Mouse (Mus musculus) kidney, embryonic 14.5 days (tissue): Measurements from ENCODE around the gene Ctf2. TPM values are rescaled to one million over a fixed set of nuclear protein-coding genes. Genes with fewer than 3 reads are reported as not detected.
A peak's percentile ranks its signal among the peaks of the same experiment; 100 is the strongest.

Source experiments
- ATAC-seq: fragments of 200-750 bp; cut with Nextera tagmentation; 2 replicates; pipeline ENCODE4 v1.8.0; 2017; ENCODE audit warnings: moderate number of reproducible peaks, mild to moderate bottlenecking, moderate TSS enrichment, moderate library complexity; ENCODE audit not compliant: low FRiP score, low TSS enrichment
- H3K27ac ChIP-seq: fragments of 300-500 bp; sonication (generic); 2 replicates; pipeline ENCODE4 v1.5.1; 2014; ENCODE audit warnings: low read depth, mild to moderate bottlenecking, low read length, moderate library complexity, mixed read lengths
- H3K27me3 ChIP-seq: fragments of 300-500 bp; sonication (generic); 2 replicates; pipeline ENCODE4 v1.6.1; 2014; ENCODE audit warnings: mild to moderate bottlenecking, low read length; ENCODE audit not compliant: control insufficient read depth, insufficient read depth
- H3K36me3 ChIP-seq: fragments of 300-500 bp; sonication (generic); 2 replicates; pipeline ENCODE4 v1.6.1; 2014; ENCODE audit warnings: low read length, mixed read lengths; ENCODE audit not compliant: control insufficient read depth, insufficient read depth
- H3K4me1 ChIP-seq: fragments of 300-500 bp; sonication (generic); 2 replicates; pipeline ENCODE4 v1.6.1; 2014; ENCODE audit warnings: low read length, mixed read lengths; ENCODE audit not compliant: control insufficient read depth, insufficient read depth
- H3K4me2 ChIP-seq: fragments of 300-500 bp; sonication (generic); replicated peaks from 2 replicates; pipeline ENCODE4 v1.6.1; 2014; ENCODE audit warnings: low read depth, mild to moderate bottlenecking, low read length
- H3K4me3 ChIP-seq: fragments of 300-500 bp; sonication (generic); 2 replicates; pipeline ENCODE4 v1.5.1; 2014; ENCODE audit warnings: mild to moderate bottlenecking, low read length
- H3K9ac ChIP-seq: fragments of 300-500 bp; sonication (generic); 2 replicates; pipeline ENCODE4 v1.6.1; 2014; ENCODE audit warnings: low read depth, mild to moderate bottlenecking, low read length, moderate library complexity
- H3K9me3 ChIP-seq: fragments of 300-500 bp; sonication (generic); 2 replicates; pipeline ENCODE4 v1.6.1; 2016; ENCODE audit warnings: low read length; ENCODE audit not compliant: control insufficient read depth
- WGBS: fragments of 180-500 bp; shearing (Covaris S2); extraction: QIAGEN DNeasy Blood & Tissue Kit; methylation state at CpG from one replicate; pipeline ENCODE4 v1.1.7; 2014; 5-methylcytosine and 5-hydroxymethylcytosine counted together
- polyA plus RNA-seq: library from polyadenylated mRNA; unstranded; fragments of >200 nt; fragmentation: Nextera tagmentation; extraction: Ambion mirVana; gene quantifications from 2 replicates; pipeline ENCODE4 v1.2.1, GENCODE M21; 2014

Ctf2 gene
- polyA plus RNA-seq, 1 experiment from 2014 or later: 0.55 TPM

DNA sequence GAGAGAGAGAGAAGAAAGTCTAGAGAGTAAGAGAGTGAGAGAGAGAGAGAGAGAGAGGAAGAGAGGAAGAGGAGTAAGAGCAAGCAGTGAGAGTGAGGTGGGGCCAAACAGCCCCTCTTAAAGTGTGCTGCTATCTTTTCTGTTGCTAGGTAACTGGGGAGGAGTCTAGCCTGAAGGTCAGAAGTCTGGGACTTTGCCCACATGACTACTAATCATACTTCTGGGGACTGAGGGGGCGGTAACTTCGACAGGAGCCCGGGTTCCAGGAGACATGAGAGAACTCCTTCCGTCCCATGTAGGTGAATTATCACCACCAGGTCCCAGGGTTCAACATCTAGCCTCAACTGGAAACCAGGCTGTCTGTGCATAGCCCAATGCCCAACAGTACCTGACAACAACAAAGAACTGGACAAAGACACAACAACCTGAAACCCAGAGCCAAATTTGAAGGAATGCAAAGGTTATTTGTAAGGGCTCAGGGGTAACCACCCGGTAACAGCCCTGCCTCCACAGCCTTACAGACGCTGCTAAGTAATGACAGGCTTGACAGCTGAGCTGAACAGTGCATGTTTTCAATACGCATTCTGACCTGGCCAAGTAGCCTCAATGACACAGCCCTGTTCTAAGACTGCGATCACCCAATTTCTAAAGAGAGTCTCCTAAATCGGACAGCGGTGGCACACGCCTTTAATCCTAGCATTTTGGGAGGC is 45.1 kb downstream of the Ctf2 start:
- Histone ChIP-seq H3K9me3 (no peaks in the 10 kb centered on the region), H3K9ac (no peak overlapping the region), H3K4me3 (no peak overlapping the region), H3K36me3 (no peaks in the 10 kb centered on the region), H3K4me1 (peaks cover 9% of the 10 kb centered on the region; the same call in 1 of the 2 replicates), H3K27me3 (no peaks in the 10 kb centered on the region), H3K27ac (no peak overlapping the region), H3K4me2 (no peak overlapping the region)
- ATAC-seq: no peak
- WGBS: 51% methylated on average over 11 of the region's 11 CpGs

DNA sequence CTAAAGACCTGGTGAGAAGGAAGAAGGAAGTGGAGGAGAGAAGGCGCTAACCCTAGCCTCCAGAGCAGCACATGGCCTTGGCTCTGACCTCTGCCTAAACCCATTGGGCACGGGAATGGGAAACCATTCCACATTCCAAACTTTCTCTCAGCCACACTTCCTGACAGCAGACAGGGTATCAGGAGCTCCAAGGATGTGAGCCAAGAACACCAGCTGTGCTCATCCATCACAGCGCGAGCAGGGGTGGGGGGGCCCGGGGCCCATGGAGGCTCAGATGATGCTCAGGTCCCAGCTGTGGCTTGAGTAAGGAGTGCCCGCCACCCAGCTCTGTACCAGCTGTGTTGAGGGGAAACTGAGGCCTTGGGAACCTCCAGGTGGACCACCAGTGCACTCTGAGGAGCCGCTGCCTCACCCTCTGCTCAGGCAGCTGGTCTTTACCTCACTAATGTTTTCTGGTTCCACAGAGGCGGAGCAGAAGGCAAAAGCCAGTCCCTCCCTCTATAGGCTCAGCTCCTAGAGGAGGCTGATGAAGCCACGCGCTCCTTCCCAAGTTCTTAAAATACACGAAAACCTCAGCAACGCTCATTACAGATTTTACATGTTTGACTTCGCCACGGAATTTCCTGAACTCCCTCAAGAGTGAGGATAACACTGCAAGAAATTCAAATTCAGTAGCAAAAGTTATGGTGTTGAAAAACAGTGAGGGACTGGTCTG is 46.5 kb downstream of the Ctf2 start:
- Histone ChIP-seq H3K4me2 (no peak overlapping the region), H3K9me3 (no peaks in the 10 kb centered on the region), H3K36me3 (peaks cover 3% of the 10 kb centered on the region; the same call in 1 of the 2 replicates), H3K27ac (no peak overlapping the region), H3K4me3 (no peak overlapping the region), H3K9ac (no peak overlapping the region), H3K4me1 (no peaks in the 10 kb centered on the region), H3K27me3 (no peaks in the 10 kb centered on the region)
- peak; percentile 54; the same call in 1 of the 2 replicates for ATAC-seq
- WGBS: 72% methylated on average over 14 of the region's 14 CpGs

DNA sequence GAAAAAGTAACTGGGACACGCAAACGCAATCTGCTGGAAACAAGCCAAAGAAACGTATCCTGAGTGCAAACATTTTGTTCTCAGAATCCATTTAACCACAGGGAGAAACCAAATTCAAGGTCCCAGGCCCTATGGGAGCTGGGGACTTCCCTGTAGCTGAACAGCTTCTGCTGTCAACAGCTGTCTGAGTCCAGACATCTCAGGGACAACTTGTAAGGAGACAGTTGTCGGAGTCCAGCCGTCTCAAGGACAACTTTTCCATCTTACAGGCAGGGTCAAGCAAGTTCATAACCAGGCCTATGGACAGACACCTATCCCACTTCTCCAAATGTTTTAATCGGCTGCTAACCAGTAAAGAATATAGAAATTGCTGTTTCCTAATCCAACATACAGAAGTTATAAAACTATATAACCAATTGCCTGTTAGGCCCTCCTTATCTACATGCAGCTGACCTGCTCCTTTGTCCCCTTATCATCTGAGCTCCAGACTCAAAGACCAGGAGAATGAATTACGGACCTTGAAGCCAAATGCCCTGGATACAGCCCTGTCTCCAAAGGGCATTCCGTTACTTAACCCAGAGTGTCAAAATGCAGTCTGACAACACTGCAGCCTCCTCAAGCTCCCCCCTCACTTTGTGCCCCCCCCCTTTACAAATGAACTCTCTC is 49.9 kb downstream of the Ctf2 start:
- H3K36me3 ChIP-seq: peaks cover 3% of the 10 kb centered on the region; the same call in 1 of the 2 replicates
- no peak overlapping the region for H3K27ac ChIP-seq
- no peak overlapping the region for H3K4me2 ChIP-seq
- H3K27me3 ChIP-seq: no peaks in the 10 kb centered on the region
- no peak overlapping the region for H3K4me3 ChIP-seq
- no peaks in the 10 kb centered on the region for H3K9me3 ChIP-seq
- no peaks in the 10 kb centered on the region for H3K4me1 ChIP-seq
- ATAC-seq: no peak
- 85% methylated on average over 8 of the region's 8 CpGs for WGBS
- no peak overlapping the region for H3K9ac ChIP-seq

DNA sequence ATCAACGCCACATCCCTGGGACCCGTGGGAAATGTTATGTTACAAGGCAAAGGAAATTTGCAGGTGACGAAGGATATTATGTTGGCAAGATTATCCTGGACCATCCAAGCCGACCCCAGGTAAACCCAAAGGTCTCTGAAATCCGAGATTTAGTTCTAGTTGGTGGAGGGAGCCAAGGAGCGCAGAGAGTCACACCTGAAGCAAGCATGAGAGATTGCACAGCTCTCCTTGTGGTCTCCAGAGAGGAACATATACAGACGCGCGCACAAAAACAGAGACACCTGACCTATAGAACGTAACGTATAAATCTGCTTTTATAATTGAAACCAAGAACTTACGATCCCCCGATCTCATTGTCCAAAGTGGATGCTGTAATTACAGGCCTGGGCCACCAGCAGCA is 51.4 kb downstream of the Ctf2 start:
- no peak overlapping the region for H3K9ac ChIP-seq
- H3K4me3 ChIP-seq: no peak overlapping the region
- H3K27me3 ChIP-seq: no peaks in the 10 kb centered on the region
- ATAC-seq: no peak
- H3K9me3 ChIP-seq: no peaks in the 10 kb centered on the region
- H3K4me2 ChIP-seq: no peak overlapping the region
- H3K36me3 ChIP-seq: peaks cover 3% of the 10 kb centered on the region; the same call in 1 of the 2 replicates
- H3K27ac ChIP-seq: no peak overlapping the region
- no peaks in the 10 kb centered on the region for H3K4me1 ChIP-seq
- WGBS: 90% methylated on average over 13 of the region's 13 CpGs

DNA sequence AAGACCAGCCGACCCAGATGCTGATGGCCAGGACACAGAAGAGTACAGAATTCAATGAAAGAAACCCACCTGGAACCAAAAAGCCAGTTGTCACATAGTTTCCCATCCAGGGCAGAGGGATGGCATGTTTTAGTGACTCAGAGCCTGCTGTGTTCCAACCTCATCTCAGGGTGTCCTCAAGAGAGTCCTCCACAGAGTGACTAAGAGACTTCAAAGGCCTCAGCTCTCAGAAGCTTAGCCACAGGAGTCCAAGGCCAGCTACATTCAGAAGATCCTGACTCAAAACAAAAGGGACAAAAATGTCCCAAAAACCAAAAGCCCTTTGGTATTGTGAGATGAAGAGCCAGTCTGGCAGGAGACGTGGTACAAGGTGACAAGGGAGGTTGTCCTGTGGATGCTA is 53.2 kb downstream of the Ctf2 start:
- H3K9me3 ChIP-seq: no peaks in the 10 kb centered on the region
- H3K4me1 ChIP-seq: no peaks in the 10 kb centered on the region
- no peaks in the 10 kb centered on the region for H3K27me3 ChIP-seq
- WGBS: 87% methylated on average over 2 of the region's 2 CpGs
- H3K9ac ChIP-seq: no peak overlapping the region
- peaks cover 3% of the 10 kb centered on the region; the same call in 1 of the 2 replicates for H3K36me3 ChIP-seq
- no peak overlapping the region for H3K4me2 ChIP-seq
- no peak overlapping the region for H3K4me3 ChIP-seq
- no peak overlapping the region for H3K27ac ChIP-seq
- ATAC-seq: no peak

DNA sequence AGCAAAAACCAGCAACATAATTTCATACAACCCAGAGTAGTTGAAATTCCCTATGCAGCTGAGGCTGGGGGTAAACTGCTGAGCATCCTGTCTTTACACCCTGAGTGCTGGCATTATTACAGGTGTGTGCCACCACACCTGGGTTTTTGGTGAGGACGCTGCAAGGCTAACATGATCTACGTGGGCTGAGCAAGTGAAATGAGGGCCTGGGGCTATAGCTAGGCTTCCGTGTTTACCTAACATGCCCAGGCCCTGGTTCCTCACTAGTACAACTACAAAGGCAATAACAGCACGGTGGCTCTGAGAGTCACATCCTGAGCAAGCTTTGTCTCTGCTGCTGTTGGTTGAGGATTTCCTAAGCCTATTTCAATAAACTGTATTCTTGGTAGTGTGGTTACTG is 54.4 kb downstream of the Ctf2 start:
- Histone ChIP-seq H3K4me3 (no peak overlapping the region), H3K4me2 (no peak overlapping the region), H3K9me3 (no peaks in the 10 kb centered on the region), H3K4me1 (no peaks in the 10 kb centered on the region), H3K27me3 (no peaks in the 10 kb centered on the region), H3K36me3 (peaks cover 3% of the 10 kb centered on the region; the same call in 1 of the 2 replicates), H3K27ac (no peak overlapping the region), H3K9ac (no peak overlapping the region)
- ATAC-seq: no peak
- 93% methylated on average over 4 of the region's 4 CpGs for WGBS

DNA sequence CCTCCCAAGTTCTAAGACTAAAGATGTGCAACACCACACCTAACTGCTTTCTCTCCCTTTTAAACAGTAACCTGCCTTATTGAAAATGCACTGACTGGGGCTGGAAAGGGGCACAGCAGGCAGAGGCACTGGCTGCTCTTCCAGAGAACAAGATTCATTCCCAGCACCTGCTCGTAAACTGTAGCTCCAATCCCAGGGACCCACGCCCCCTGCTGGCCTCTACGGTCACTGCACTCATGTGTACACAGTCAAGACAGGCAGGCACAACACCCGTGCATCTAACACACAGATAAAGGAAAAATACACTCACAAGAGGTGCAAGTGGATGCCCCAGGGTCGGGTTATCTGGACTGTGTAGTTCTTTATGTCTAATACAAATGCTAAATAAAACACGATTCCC is 54.9 kb downstream of the Ctf2 start:
- no peaks in the 10 kb centered on the region for H3K9me3 ChIP-seq
- no peak overlapping the region for H3K4me3 ChIP-seq
- 69% methylated on average over 6 of the region's 6 CpGs for WGBS
- H3K27ac ChIP-seq: no peak overlapping the region
- H3K4me2 ChIP-seq: no peak overlapping the region
- H3K27me3 ChIP-seq: no peaks in the 10 kb centered on the region
- H3K9ac ChIP-seq: no peak overlapping the region
- no peaks in the 10 kb centered on the region for H3K4me1 ChIP-seq
- H3K36me3 ChIP-seq: peaks cover 3% of the 10 kb centered on the region; the same call in 1 of the 2 replicates
- ATAC-seq: no peak

DNA sequence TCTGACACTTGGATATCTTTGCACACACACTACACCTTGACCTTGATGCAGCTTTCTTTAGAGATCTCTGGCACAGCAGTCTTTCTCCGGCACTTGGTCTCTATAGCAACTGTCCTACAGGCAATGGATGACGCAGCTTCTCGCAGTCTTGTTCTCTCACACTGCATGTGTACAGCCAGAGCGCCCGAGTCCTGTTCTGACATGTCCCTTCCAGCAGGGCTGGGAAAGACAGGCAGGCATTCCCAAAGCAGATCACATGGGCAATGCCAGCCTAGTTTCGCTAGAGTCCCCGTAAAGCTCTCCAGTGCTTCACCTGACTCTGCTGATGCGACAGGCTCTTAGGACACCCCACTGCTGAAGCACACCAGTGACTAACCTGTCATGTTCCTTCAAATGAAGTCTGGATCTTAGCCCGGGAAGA is 56.6 kb downstream of the Ctf2 start:
- Histone ChIP-seq H3K27me3 (no peaks in the 10 kb centered on the region), H3K4me3 (no peak overlapping the region), H3K4me2 (no peak overlapping the region), H3K9ac (no peak overlapping the region), H3K36me3 (no peaks in the 10 kb centered on the region), H3K9me3 (no peaks in the 10 kb centered on the region), H3K4me1 (no peaks in the 10 kb centered on the region), H3K27ac (no peak overlapping the region)
- 83% methylated on average over 9 of the region's 9 CpGs for WGBS
- ATAC-seq: 0 out of 2 replicates have a peak, but pooled peaks have one; percentile 34

DNA sequence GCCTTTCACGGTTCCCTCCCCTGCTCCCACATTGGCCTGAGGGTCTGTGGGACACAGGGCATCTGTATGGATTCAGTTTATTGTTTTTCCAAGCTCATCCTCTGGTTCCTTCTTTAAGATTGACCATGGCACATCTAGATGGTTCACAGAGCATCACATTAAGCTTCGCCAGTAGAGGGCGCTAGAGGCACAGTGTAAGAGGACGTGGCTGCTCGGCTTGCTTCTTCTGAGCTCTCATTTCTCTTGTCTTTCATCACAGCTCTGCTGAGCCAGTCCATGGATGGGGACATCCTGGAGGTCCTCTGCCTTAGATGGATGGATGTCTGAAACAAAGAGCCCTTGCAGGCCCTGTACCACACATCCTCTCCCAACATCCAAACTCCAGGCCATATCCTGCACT is 57.0 kb downstream of the Ctf2 start:
- Histone ChIP-seq H3K4me3 (no peak overlapping the region), H3K9ac (no peak overlapping the region), H3K4me2 (no peak overlapping the region), H3K4me1 (no peaks in the 10 kb centered on the region), H3K36me3 (no peaks in the 10 kb centered on the region), H3K27ac (no peak overlapping the region), H3K9me3 (no peaks in the 10 kb centered on the region), H3K27me3 (no peaks in the 10 kb centered on the region)
- ATAC-seq: peak; percentile 67
- 4% methylated on average over 5 of the region's 5 CpGs for WGBS
